Mouse (Mus musculus) ES-E14 (cell line): ENCODE results near the gene Fars2. TPM values are rescaled to one million over a fixed set of nuclear protein-coding genes. Genes with fewer than 3 reads are reported as not detected.

Source experiments
- DNase-seq: peaks from one replicate; pipeline ENCODE4 v3.0.0-alpha.2; 2013; ENCODE audit warnings: low read depth, low spot score
- H3K27ac ChIP-seq: 2 replicates; pipeline ENCODE4 v1.5.1; 2012; ENCODE audit warnings: low read depth, mild to moderate bottlenecking, low read length, moderate library complexity, mixed read lengths; ENCODE audit not compliant: poor library complexity, insufficient read depth, severe bottlenecking
- H3K36me3 ChIP-seq: 2 replicates; pipeline ENCODE4 v1.6.1; 2012; ENCODE audit warnings: mild to moderate bottlenecking, low read length, moderate library complexity, mixed read lengths; ENCODE audit not compliant: control insufficient read depth, poor library complexity, insufficient read depth, severe bottlenecking
- H3K4me1 ChIP-seq, 2 experiments: fragments of 150-350 bp in 1 of 2; sonication (generic) in 1 of 2; 2 replicates each; pipeline ENCODE4 v1.6.1; 2012; ENCODE audit warnings: low read length in 2 of 2, mild to moderate bottlenecking in 1 of 2, mixed read lengths in 1 of 2; ENCODE audit not compliant: control insufficient read depth in 2 of 2, insufficient read depth in 2 of 2, poor library complexity in 1 of 2
- H3K4me3 ChIP-seq, 2 experiments: fragments of 150-350 bp in 1 of 2; sonication (generic) in 1 of 2; 2 replicates each; pipeline ENCODE4 v1.5.1; 2012; ENCODE audit warnings: low read length in 2 of 2, low read depth in 1 of 2, mild to moderate bottlenecking in 1 of 2, mixed read lengths in 1 of 2; ENCODE audit not compliant: insufficient read depth in 1 of 2, poor library complexity in 1 of 2, severe bottlenecking in 1 of 2
- H3K9ac ChIP-seq: 2 replicates; pipeline ENCODE4 v1.6.1; 2012; ENCODE audit warnings: low read depth, mild to moderate bottlenecking, low read length, mixed read lengths; ENCODE audit not compliant: poor library complexity, insufficient read depth, severe bottlenecking
- H3K9me3 ChIP-seq: fragments of 150-350 bp; sonication (generic); 2 replicates; pipeline ENCODE4 v1.6.1; 2012; ENCODE audit warnings: low read depth, mild to moderate bottlenecking, low read length; ENCODE audit not compliant: control insufficient read depth, insufficient read depth
- CHD2 ChIP-seq: IDR thresholded peaks from 2 replicates; pipeline ENCODE4 v1.6.1; 2014; ENCODE audit warnings: mild to moderate bottlenecking, low read depth, low read length, inconsistent platforms
- HCFC1 ChIP-seq: IDR thresholded peaks from 2 replicates; pipeline ENCODE4 v1.6.1; 2012; ENCODE audit warnings: low read length, inconsistent platforms, borderline replicate concordance; ENCODE audit not compliant: insufficient read depth
- MAFK ChIP-seq: IDR thresholded peaks from 2 replicates; pipeline ENCODE4 v1.6.1; 2014; ENCODE audit warnings: mild to moderate bottlenecking, low read depth, low read length, inconsistent platforms; ENCODE audit not compliant: insufficient read depth
- ZC3H11A ChIP-seq: IDR thresholded peaks from 2 replicates; pipeline ENCODE4 v1.6.1; 2012; ENCODE audit warnings: low read depth, mild to moderate bottlenecking, inconsistent platforms, low read length, borderline replicate concordance
- ZNF384 ChIP-seq: IDR thresholded peaks from 2 replicates; pipeline ENCODE4 v1.6.1; 2012; ENCODE audit warnings: low read depth, low read length, inconsistent platforms
- in situ Hi-C, 2 experiments: fragments of 600-800 bp; cut with MboI; formaldehyde crosslinking; loops; one replicate each; pipeline ENCODE4 v1.15.1; 2025; ENCODE audit warnings: low sequenced_read_pairs in 2 of 2, inconsistent platforms in 1 of 2; ENCODE audit not compliant: unreplicated experiment in 2 of 2
- total RNA-seq: library from RNA; depleted of rRNA; stranded (reverse); fragments of 300-350 nt; gene quantifications from 2 replicates; pipeline ENCODE4 v1.2.3, GENCODE M21; 2012

Fars2 gene
- total RNA-seq, 1 experiment, result 22.0 TPM

DNA sequence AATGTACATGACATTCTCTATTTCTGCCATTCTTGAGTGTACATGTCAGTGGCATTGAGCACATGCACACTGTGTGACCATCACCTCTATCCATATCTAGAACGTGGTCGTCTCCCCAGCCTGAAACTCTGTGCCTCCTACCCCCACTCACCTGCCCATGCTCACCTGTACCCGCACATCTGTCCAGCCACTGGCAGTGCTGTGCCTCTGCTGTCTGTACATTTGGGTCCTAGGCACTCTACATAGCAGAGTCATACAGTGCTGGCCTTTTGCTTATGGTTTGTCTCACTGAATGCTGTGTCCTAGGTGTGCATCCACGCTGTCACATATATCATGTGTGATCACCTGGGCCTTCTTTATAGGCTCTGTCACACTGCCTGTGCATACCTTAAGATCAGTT is 410.5 kb downstream of the Fars2 start:
- in situ Hi-C loops, result no loop called here
- Histone ChIP-seq H3K9ac (no peak overlapping the region), H3K4me3 (no peak overlapping the region), H3K27ac (no peak overlapping the region), H3K9me3 (no peaks in the 10 kb centered on the region), H3K36me3 (no peaks in the 10 kb centered on the region), H3K4me1 (no peaks in the 10 kb centered on the region)
- TF ChIP-seq ZC3H11A (no peak), HCFC1 (no peak), ZNF384 (no peak), CHD2 (no peak), MAFK (no peak)
- DNase-seq, result no peak

DNA sequence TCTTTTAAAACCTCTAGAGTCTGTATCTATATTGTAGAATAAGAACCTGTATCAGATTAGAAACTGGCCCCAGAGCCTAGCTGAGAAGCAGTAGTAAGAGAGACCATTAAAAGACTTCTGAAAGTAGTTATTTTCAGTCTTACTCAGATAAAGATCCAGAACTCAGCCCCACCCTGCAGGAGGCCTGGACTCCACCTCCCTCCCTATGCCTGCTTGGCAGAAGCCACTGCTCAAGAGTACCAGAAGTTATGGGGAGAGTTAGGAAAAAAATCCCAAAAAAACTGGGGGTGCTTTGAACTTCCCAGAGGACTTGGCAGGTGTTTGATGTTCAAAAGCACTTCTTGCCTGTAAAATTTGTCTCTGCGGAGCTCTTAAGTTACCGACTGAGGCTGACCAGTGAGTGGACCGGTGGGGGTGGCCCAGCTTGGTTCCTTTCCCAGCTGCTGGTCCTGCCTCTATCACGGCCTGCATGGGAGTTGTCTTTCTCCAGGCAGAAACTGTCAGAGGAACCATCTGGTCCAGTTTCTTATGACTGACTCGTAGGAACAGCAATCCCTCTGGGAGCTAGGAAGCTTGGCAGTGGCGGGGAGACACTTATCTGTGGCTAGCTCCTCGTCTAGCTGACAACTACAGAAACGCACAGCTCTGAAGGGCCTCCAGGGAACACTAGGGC is 411.1 kb downstream of the Fars2 start:
- DNase-seq, result no peak
- Histone ChIP-seq H3K27ac (no peak overlapping the region), H3K9ac (no peak overlapping the region), H3K4me1 (no peaks in the 10 kb centered on the region), H3K4me3 (no peak overlapping the region), H3K9me3 (no peaks in the 10 kb centered on the region), H3K36me3 (no peaks in the 10 kb centered on the region)
- TF ChIP-seq ZC3H11A (no peak), CHD2 (no peak), ZNF384 (no peak)
- in situ Hi-C loops, result no loop called here

DNA sequence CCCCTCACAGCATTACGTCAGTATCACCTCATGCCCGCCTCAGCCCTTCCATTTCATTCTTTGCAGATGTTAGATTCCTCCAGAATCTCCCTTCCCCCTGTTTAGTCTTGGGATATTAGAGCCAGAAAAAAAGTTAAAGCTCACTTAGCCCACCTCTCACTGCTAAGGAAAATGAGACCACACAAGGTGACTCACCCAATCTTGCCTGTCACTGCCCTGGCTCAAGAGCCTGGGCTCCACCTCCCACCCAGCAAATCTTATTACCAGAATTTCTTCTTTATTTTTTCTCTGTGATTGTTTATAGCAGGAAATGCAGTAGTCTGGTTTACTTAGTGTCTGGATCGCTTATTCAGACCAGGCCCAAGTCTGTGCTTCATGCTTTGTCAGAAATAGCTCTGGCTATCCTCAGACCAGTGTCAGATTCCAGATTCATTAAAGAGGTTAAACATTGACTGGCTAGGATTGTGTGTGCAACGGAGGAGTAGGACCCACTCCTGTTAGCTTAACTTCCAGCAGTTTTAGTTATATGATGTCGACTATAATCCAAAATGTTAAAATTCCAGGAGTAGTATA is 412.3 kb downstream of the Fars2 start:
- H3K27ac ChIP-seq, result no peak overlapping the region
- H3K36me3 ChIP-seq, result no peaks in the 10 kb centered on the region
- no peak overlapping the region for H3K9ac ChIP-seq
- no peak for DNase-seq
- H3K4me3 ChIP-seq, result no peak overlapping the region
- H3K4me1 ChIP-seq, result no peaks in the 10 kb centered on the region
- in situ Hi-C loops, result no loop called here
- no peaks in the 10 kb centered on the region for H3K9me3 ChIP-seq
- TF ChIP-seq CHD2 (no peak), HCFC1 (no peak), ZC3H11A (no peak), ZNF384 (no peak), MAFK (no peak)

DNA sequence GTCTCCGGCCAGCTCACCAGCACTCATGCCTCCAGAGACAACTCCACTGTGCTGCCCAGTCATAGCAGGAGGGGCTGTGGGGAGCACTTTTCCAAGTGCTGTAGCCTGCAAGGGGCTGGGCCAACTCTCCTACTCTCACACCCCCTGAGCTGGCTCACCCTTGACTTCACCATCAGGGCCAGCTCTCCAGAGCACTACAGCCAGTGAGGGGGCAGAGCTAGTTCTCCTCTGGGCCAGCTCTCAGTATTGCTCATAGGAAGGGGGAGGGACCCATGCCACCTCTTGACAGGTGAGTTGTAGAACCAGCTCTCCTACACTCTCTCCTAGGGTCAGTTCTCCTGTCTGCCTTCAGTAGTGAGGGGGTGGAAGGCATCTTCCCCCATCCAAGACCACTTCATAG is 413.6 kb downstream of the Fars2 start:
- no peak for TF ChIP-seq HCFC1
- no peak for TF ChIP-seq MAFK
- no peak for TF ChIP-seq ZNF384
- no peak for TF ChIP-seq CHD2
- TF ChIP-seq ZC3H11A, result no peak
- Histone ChIP-seq H3K9me3 (no peaks in the 10 kb centered on the region), H3K36me3 (no peaks in the 10 kb centered on the region), H3K4me3 (no peak overlapping the region), H3K9ac (no peak overlapping the region), H3K27ac (no peak overlapping the region), H3K4me1 (no peaks in the 10 kb centered on the region)
- in situ Hi-C loops, result no loop called here
- DNase-seq, result no peak

DNA sequence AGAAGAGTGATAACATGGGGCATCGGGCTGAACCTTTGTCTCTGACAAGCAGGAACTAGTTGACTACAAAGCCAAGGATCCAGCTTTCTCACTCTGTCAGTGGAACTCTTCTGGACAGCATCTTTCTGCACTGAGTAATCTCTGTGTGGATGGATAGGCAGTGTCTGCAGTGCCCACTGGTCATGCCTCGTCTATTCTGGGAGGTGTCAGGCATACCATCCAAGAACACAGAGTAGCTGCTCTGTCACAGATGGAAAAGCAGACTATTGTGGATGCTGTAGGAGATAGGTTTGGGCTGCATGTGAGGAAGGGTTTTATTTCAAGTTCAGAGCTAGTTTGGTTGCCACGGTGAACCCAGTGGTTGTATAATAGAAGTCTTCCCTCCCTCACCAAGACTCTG is 414.7 kb downstream of the Fars2 start:
- TF ChIP-seq HCFC1 (no peak), MAFK (no peak), ZC3H11A (no peak), CHD2 (no peak), ZNF384 (no peak)
- Histone ChIP-seq H3K27ac (no peak overlapping the region), H3K4me1 (no peaks in the 10 kb centered on the region), H3K36me3 (no peaks in the 10 kb centered on the region), H3K9me3 (no peaks in the 10 kb centered on the region), H3K4me3 (no peak overlapping the region), H3K9ac (no peak overlapping the region)
- DNase-seq, result no peak
- in situ Hi-C loops, result no loop called here
